Mouse (Mus musculus) thymus, postnatal 0 days (tissue): Measurements from ENCODE around the gene Sigmar1. TPM values are rescaled to one million over a fixed set of nuclear protein-coding genes. Genes with fewer than 3 reads are reported as not detected.

Experiments used
- DNase-seq: peaks from one replicate; pipeline ENCODE4 v3.0.0-alpha.2; 2015; ENCODE audit warnings: low spot score
- polyA plus RNA-seq: library from polyadenylated mRNA; unstranded; fragments of >200 nt; fragmentation: Nextera tagmentation; extraction: Ambion mirVana; gene quantifications from 2 replicates; pipeline ENCODE4 v1.2.1, GENCODE M21; 2015

The Sigmar1 gene
- polyA plus RNA-seq, 1 experiment from 2014 or later, result 36.1 TPM

DNA sequence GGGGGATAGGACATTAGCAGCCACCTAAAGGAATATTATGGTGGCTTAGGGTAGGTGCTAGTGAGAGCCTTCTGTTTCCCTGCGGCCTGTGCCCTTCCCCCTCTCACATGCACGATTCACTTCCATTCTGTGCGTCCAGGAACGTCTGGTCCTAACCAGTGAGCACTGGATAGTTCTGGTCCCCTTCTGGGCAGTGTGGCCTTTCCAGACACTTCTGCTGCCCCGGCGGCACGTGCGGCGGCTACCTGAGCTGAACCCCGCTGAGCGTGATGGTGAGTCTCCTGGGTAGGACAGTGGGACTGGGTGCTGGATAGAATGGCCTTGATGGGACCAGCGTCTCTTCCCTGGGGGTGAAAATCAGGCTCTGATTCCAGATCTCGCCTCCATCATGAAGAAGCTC is 1.4 kb upstream of the Sigmar1 start:
- DNase-seq, result no peak

GRCm38 (mm10) chr4:41756440-41756839 is 483 bp upstream of the Sigmar1 start:
- DNase-seq, result no peak

DNA sequence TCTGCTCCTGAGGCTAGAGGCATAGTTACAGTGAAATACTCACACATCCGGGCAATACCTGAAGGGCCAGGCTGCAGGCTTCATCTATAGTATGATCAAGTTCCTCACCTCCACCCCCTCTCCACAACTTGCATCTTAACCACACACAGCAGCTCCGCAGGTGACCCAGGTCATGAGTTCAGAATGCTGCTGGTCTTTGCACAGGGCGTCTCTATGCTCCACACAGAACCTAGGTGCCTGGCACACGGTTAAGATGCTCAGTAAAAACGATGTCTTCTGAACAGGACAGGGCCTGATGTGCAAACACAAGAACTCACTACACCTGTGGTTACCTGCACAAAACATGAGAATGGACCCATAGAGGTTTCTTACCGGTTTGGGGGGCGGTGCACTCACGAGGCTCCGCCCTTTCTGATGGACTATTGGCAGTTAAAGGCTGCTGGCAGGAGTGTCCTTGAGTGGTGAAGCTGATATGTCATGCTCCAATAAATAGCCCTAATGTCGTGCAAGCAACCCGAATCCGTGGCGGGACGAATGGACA is 1.1 kb downstream of the Sigmar1 start, which contains the start of gene Galt:
Gene Galt (plus strand): TSS at position 432 of the 541 bp plus-strand sequence.
- no peak for DNase-seq

DNA sequence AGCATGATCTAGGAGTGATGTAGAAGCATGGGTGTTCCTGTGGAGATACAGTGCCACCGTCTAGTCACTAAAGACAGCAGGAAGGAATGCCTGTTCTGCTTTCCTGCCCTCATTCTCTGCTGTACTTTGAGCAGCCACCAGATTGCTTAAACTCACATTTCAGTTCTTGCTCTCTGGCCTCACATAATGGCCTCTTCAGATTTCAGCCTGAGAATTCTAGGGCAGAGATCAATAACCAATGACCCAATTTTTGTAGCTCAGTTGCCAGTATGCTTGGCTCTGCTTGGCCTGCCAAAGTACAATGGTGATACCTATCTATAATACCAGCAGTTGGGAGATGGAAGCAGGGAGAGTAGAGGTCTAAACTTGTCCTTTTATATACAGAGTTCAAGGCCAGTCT is 10.9 kb downstream of the Sigmar1 start:
- DNase-seq, result no peak

DNA sequence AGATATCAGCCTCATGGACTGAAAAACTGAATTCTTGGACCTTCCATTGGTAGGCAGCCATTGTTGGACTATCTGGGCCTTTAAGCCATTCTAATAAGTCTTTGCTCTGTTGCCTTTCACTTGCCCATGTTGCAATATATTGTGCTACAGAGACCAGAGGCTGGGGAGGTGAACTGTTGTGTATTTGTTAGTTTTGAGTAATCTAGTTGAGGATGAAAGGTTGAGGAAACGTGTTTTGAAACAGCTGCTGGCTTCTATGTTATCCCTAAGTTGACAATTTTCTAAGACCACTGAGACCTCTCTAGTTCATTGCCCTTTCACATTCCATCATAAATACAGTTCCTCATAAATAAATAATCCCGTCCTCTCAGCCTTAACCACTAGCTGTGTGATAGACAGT is 11.8 kb downstream of the Sigmar1 start:
- no peak for DNase-seq

DNA sequence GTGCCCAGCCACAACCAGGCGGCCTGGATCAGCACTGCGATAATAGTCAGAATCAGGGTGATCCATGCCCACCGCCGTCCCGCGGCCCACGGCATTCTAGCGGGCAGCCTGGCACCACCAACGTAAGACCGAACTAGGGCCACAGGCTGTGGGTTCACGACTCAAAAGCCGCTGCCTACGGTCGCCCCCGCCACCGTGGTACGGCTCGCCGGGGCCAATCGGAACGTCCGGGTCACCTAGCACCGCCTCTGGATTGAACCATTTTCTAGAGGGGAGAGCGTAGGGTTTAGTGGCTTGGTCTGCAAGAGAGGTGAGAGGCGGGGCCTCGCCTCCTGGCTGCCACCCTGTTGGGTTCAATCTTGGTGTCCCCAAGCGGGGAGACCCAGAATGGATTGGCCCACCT is 14.8 kb downstream of the Sigmar1 start:
- peak; percentile 96 for DNase-seq

- DNase-seq, result peak; percentile 36
These were observed 15.4 kb downstream of the Sigmar1 start for GRCm38 (mm10) chr4:41740380-41741157.

DNA sequence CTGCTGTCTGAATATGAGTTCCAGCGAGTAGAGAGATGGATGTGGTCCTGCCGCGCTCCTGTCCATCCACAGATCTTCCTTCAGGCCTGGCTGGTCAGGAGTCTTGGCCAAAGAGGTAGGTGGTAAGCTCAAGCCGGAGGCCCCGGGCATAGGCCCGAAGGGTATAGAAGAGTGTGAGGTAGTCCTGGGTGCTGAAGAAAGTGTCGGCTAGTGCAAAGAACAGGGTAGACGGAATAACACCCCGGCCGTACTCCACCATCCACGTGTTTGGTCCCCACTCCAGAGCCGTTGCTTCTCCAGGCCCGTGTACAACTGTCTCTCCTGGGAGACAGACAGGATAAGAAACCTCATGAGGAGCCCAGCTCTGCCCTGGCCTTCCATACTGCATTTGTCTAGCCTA is 16.7 kb downstream of the Sigmar1 start:
- no peak for DNase-seq

DNA sequence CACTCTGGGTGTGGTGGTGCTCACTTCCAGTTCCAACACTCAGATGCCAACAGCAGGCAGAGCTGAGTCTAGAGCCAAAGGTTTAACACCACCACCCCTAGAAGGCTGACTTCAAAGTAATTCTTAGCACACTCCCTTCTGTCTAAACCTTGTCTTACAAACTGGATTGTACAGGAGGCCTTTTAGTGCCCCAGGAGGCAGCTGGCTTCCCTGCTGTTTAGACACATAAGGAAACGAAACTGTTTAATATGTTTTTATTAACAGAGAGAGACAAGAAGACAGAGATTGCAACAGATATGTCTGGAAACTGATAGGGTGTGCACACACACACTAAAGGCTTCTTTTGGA is 17.7 kb downstream of the Sigmar1 start:
- DNase-seq, result no peak

DNA sequence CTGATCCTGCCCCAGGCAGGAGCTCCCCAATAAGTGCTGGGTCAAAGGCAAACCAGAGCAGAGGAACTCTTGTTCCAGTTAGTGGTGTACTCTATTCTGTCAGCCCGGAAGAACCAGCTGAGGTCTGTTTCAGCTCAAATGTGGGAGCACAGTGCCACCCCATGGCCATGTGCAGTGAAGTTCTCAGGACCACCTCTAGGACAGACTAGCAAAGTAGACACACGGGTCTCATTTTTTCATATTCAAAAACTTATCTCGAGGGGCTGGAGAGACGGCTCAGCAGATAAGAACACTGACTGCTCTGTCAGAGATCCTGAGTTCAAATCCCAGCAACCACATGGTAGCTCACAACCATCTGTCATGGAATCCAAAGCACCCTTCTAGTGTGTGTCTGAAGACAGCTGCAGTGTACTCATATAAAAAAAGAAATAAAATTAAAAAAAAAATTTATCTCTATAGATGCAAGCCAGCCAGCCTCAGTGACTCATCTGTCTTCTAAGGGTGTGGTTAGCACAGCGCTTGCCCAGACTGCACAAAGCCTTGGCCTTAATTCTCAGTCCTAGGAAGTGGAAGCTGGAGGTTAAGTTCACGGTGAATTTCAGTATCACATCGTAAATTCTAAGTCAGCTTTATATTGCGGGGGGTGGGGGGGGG is 18.2 kb downstream of the Sigmar1 start:
- DNase-seq, result peak; percentile 85

- DNase-seq, result peak; percentile 50
These were observed 24.7 kb downstream of the Sigmar1 start, which contains the start of gene Arid3c for GRCm38 (mm10) chr4:41731052-41731765. Gene Arid3c (minus strand): TSS chr4:41731142.

GRCm38 (mm10) chr4:41726826-41727621 is 28.9 kb downstream of the Sigmar1 start:
- DNase-seq, result no peak

- DNase-seq, result peak; percentile 92
These were observed 33.0 kb downstream of the Sigmar1 start, which contains the start of gene Dctn3 for GRCm38 (mm10) chr4:41722918-41723351. Gene Dctn3 (minus strand): TSS chr4:41723170.

DNA sequence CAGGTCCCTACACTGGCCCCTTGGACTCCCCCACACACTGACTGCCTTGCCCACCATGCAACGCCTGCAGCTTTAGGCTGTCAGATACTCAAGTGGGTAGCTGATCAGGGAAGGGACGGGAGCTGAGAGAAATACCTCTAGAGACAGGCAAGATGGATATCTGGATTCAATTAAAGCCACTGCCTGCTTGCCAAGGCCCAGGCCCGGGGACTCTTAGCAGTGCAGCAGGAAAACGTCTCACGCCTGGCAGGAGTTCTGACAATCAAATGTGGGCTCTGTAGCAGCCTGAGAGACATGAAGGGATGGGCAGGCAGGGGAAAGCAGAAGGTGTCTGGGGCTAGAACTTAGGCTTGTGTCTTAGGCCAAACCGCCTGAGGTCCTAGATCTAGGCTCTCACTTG is 39.1 kb downstream of the Sigmar1 start:
- no peak for DNase-seq

DNA sequence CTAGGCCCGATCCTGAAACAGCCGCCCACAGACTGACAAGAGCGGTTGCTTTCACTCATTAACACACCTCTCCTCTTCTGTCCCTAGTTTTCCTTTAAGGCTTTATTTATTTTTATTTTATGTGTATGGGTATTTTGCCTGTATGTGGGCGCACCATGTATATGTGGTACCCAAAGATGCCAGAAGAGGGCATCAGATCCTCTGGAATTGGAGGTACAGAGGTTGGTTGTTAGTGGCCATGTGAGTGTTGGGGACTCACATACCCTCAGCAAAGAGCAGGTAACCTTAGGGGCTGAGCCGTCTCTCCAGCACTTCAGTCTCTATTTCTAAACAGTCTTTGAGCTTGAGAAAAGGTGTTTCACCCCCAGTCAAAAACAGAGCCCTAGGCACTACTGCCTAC is 40.4 kb downstream of the Sigmar1 start:
- peak; percentile 36 for DNase-seq

- DNase-seq, result no peak
These were observed 40.9 kb downstream of the Sigmar1 start for GRCm38 (mm10) chr4:41715082-41715481.

DNA sequence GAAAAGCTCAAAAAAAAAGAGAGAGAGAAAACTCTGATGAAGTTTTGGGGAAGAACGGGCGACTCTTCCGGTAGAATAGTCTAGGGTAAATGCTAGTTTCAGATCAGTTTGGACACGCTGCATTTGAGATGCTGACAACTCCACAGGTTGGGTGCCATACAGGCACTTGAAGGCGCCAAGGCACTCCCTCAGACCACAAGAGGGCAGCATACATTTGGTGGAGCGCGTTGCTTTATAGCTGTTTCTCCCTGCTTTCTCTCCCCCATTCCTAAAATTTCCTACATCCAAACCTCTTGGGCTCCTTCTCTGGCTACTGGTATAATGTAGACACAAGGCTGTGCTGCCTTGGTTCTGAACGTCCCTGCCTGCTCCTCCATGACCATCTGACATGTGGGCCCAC is 41.7 kb downstream of the Sigmar1 start:
- peak; percentile 60 for DNase-seq

GRCm38 (mm10) chr4:41713197-41714067 is 42.5 kb downstream of the Sigmar1 start, which contains the start of gene Rpp25l:
Gene Rpp25l (minus strand): TSS chr4:41713534.
- DNase-seq, result peak; percentile 79

GRCm38 (mm10) chr4:41712421-41713196 is 43.3 kb downstream of the Sigmar1 start:
- DNase-seq, result no peak
